Mouse (Mus musculus): Measurements from ENCODE around the gene Mfsd1.

The Mfsd1 gene

DNA sequence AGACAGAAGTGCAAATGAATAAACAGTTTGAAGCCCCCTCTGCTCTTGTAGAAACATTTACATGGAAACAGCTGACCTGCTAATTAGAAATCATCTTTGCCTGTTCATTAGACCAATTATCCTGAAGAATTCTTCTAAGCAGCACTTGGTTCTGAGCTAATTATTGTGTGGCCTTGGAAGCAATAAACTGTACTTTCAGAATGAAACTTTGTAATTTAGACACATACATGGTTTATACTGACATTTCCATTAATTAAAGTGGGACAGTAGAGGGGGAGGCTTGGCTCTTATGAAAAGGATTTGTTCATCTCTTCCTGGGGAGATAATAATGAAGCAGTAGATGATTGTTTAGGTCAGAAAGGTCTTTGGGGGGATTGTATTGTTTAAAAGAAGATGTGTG, 35.7 kb downstream of the Mfsd1 start:
- DNase-seq (ENCODE audit: low spot score in 2 of 2): no peak

DNA sequence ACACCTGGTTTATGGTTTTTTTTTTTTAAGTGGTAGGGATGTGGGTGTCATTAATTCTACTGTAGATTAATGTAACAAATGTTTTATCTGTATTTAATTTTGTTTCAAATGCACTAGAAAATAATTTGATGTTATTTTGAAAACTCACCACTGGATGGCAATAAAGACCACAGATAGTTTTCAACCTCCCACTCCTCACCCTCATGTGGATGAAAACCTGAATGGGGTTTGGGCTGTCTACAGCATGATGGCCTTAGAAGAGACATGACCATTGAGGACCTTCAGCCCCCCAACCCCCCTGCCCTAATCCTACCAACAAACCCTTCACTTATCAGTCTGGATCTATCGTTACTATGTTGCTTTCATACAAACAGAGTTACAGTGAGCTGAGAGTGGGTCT, 42.1 kb downstream of the Mfsd1 start:
- no peak for DNase-seq (ENCODE audit: low spot score in 2 of 2)

DNA sequence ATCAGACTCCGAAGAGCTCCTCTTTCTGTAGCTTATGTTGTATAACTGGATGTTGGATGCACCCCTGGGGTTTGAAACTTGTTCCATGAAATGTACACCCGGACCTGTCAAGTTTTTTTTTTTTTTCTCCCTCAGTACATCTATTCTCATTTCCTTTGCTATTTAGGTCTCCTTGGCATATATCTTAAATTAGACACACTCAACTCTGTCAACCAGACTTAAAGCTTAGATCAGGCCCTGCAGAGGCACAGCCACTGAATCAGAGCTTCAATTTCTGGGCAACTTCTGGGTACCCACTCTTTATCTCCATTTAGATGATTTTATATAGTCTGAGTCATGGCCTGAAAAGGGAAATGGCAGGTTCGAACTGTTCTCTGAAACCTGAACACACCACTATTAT, 60.6 kb downstream of the Mfsd1 start:
- no peak for DNase-seq (ENCODE audit: low spot score in 2 of 2)

DNA sequence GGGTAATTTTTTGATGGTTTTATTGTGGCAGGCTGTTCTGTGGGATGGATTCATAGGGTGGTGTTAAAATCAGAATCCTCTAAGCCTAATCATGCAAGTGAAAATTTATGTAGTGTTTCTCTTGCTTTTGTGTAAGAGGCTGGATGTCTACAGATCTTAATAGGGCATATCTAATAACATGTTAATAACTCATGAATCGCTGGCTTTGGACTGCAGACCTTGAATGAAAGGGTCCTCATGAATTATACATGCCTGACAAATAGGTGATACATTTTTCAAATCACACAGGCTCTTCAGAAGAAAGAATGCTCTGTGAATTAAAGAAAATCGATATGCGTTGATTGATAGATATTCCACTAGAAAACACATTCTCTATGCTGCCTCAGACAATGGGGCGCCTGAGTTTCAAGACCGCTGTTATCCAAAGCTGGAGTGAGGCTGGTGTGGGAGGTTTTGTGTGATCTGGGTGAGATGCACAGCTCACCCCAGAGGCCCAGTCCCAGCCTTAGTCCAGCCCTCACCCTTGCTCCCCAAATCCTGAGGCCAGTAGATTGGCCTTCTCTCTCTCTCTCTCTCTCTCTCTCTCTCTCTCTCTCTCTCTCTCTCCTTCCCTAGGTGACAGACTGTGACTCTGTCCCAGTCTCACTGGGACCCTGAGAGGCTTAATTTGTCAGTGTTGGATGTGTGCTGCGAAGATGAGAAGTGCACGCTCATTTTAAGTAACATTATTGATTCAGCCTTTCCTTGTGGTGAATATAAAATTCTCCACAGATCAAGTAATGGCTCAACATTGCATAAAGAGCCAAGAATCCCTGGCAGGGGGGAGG, 63.3 kb downstream of the Mfsd1 start:
- no peak for DNase-seq (ENCODE audit: low spot score in 2 of 2)
